Mouse (Mus musculus) heart, embryonic 14.5 days (tissue): Measurements from ENCODE around the gene Arf3. TPM values are rescaled to one million over a fixed set of nuclear protein-coding genes. Genes with fewer than 3 reads are reported as not detected.

Experiments
- ATAC-seq: fragments of 200-750 bp; cut with Nextera tagmentation; 2 replicates; pipeline ENCODE4 v1.8.0; 2017; ENCODE audit warnings: low read depth, moderate TSS enrichment; ENCODE audit not compliant: insufficient number of reproducible peaks, insufficient read depth, low FRiP score
- H3K27ac ChIP-seq, 2 experiments: fragments of 200-500 bp in 1 of 2; fragments of 300-500 bp in 1 of 2; sonication (generic) in 1 of 2; replicated peaks in 1 of 2; 2 replicates each; pipeline ENCODE4 v1.5.1; 2012 to 2014; ENCODE audit warnings: low read depth in 2 of 2, low read length in 2 of 2, control low read depth in 1 of 2, mild to moderate bottlenecking in 1 of 2, mixed read lengths in 1 of 2; ENCODE audit not compliant: control insufficient read depth in 1 of 2, insufficient read depth in 1 of 2
- H3K27me3 ChIP-seq: fragments of 300-500 bp; sonication (generic); 2 replicates; pipeline ENCODE4 v1.6.1; 2014; ENCODE audit warnings: mild to moderate bottlenecking, low read length, control low read depth; ENCODE audit not compliant: control insufficient read depth, insufficient read depth
- H3K36me3 ChIP-seq: fragments of 300-500 bp; sonication (generic); 2 replicates; pipeline ENCODE4 v1.6.1; 2014; ENCODE audit warnings: mild to moderate bottlenecking, control low read depth, low read length, mixed read lengths; ENCODE audit not compliant: control insufficient read depth, insufficient read depth
- H3K4me1 ChIP-seq, 2 experiments: fragments of 200-500 bp in 1 of 2; fragments of 300-500 bp in 1 of 2; sonication (generic) in 1 of 2; 2 replicates each; pipeline ENCODE4 v1.6.1; 2012 to 2014; ENCODE audit warnings: low read length in 2 of 2, control low read depth in 1 of 2, mixed read lengths in 1 of 2; ENCODE audit not compliant: control insufficient read depth in 2 of 2, insufficient read depth in 2 of 2
- H3K4me2 ChIP-seq: fragments of 300-500 bp; sonication (generic); 2 replicates; pipeline ENCODE4 v1.6.1; 2014; ENCODE audit warnings: mild to moderate bottlenecking, low read length
- H3K4me3 ChIP-seq, 2 experiments: fragments of 200-500 bp in 1 of 2; fragments of 300-500 bp in 1 of 2; sonication (generic) in 1 of 2; 2 replicates each; pipeline ENCODE4 v1.5.1; 2012 to 2014; ENCODE audit warnings: low read length in 2 of 2, mild to moderate bottlenecking in 2 of 2, control low read depth in 1 of 2, low read depth in 1 of 2, moderate library complexity in 1 of 2; ENCODE audit not compliant: control insufficient read depth in 1 of 2, insufficient read depth in 1 of 2
- H3K9ac ChIP-seq: fragments of 300-500 bp; sonication (generic); 2 replicates; pipeline ENCODE4 v1.6.1; 2014; ENCODE audit warnings: mild to moderate bottlenecking, low read length
- H3K9me3 ChIP-seq: fragments of 300-500 bp; sonication (generic); 2 replicates; pipeline ENCODE4 v1.6.1; 2016; ENCODE audit warnings: low read length, control low read depth; ENCODE audit not compliant: control insufficient read depth
- WGBS: fragments of 180-500 bp; shearing (Covaris S2); extraction: QIAGEN DNeasy Blood & Tissue Kit; methylation state at CpG from one replicate; pipeline ENCODE4 v1.1.7; 2014; 5-methylcytosine and 5-hydroxymethylcytosine counted together
- polyA plus RNA-seq: library from polyadenylated mRNA; unstranded; fragments of >200 nt; fragmentation: Nextera tagmentation; extraction: Ambion mirVana; gene quantifications from 2 replicates; pipeline ENCODE4 v1.2.1, GENCODE M21; 2014

Gene Arf3
- polyA plus RNA-seq, 1 experiment from 2014 or later: 31.9 TPM

DNA sequence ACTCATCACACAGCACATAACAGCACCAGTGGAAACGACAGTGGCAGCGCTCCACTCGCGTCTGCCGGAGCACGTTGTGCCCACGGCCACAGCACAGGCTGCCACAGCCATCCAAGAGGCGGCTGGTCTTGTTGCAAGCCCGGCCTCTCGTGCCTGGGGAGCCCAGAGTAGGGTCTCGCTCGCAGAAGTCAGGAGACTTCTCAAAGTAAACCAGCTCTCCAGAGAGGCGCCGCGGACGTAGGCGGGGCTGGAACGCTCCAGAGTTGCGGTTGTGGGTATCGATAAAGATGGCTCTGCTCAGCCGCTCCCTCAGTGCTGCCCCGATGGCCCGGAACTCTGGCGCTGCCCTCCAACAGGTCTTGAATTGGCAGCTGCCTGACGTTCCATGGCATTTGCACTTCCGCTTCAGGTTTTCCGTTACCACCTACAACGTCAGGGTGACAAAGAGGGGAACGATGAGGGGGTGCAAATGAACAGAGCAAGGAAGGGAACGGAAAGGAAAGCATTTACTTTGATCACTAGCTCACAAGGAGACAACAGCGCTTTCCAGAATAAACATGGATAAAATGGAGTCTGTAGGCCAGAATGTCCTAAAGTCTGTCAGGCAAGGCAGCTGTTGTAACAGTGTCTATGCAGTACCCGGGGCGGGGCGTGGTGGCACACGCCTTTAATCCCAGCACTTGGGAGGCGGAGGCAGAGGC, 9.6 kb upstream of the Arf3 start:
- Histone ChIP-seq H3K27me3 (peaks cover 68% of the 10 kb centered on the region), H3K4me3 (peak overlapping the region; percentile 38 to 43), H3K27ac (no peak overlapping the region), H3K4me2 (peak overlapping the region; percentile 74), H3K4me1 (peaks cover 6 to 19% of the 10 kb centered on the region in 2 experiments; a peak in 3 of 4 replicates), H3K9ac (peak overlapping the region; percentile 59), H3K9me3 (no peaks in the 10 kb centered on the region), H3K36me3 (no peaks in the 10 kb centered on the region)
- 2% methylated on average over 36 of the region's 36 CpGs for WGBS
- no peak for ATAC-seq

- no peak for ATAC-seq
- H3K9me3 ChIP-seq: no peaks in the 10 kb centered on the region
- peak overlapping the region; percentile 74 for H3K4me2 ChIP-seq
- H3K4me1 ChIP-seq: peaks cover 5 to 12% of the 10 kb centered on the region in 2 experiments; a peak in 3 of 4 replicates
- WGBS: 12% methylated on average over 12 of the region's 12 CpGs
- peak overlapping the region; percentile 38 to 43 for H3K4me3 ChIP-seq
- H3K27me3 ChIP-seq: peaks cover 60% of the 10 kb centered on the region
- H3K27ac ChIP-seq: no peak overlapping the region
- H3K36me3 ChIP-seq: no peaks in the 10 kb centered on the region
- H3K9ac ChIP-seq: peak overlapping the region; percentile 59
Observed at GRCm38 (mm10) chr15:98771813-98772425, 8.9 kb upstream of the Arf3 start.

- H3K9ac ChIP-seq: no peak overlapping the region
- WGBS: 21% methylated on average over 5 of the region's 5 CpGs
Observed at GRCm38 (mm10) chr15:98768259-98768658, 5.2 kb upstream of the Arf3 start.

DNA sequence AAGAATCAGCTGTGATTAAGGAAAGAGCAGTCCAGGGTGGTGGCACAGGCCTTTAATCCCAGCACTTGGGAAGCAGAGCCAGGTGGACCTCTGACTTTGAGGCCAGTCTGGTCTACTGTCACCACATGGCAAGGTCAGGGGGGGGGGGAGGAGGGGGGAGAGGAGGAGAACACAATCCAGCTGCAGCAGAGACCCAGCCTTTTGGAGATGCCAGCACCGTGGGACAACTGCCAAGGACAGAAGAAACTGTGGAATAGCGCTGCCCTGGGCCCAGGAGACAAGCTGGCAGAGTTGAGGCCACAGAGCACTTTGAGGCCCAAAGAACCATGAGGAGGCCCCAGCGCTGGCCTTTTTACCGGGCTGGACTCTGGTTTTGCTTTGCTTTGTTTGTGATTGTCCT, 2.9 kb upstream of the Arf3 start:
- no peak overlapping the region for H3K9ac ChIP-seq
- no peak for ATAC-seq
- WGBS: 54% methylated on average over 4 of the region's 4 CpGs
- H3K4me1 ChIP-seq: peaks cover 3 to 13% of the 10 kb centered on the region in 2 experiments; a peak in 3 of 4 replicates
- 0 out of 2 replicates have a peak, but pooled peaks cover under 1% of the 10 kb centered on the region for H3K36me3 ChIP-seq
- no peak overlapping the region for H3K4me2 ChIP-seq
- no peak overlapping the region for H3K27ac ChIP-seq
- H3K27me3 ChIP-seq: peaks cover 17% of the 10 kb centered on the region; the same call in 1 of the 2 replicates
- H3K4me3 ChIP-seq: no peak overlapping the region
- no peaks in the 10 kb centered on the region for H3K9me3 ChIP-seq

More at GRCm38 (mm10) chr15:98768259-98768658, 5.2 kb upstream of the Arf3 start:
- peaks cover 37% of the 10 kb centered on the region for H3K27me3 ChIP-seq
- H3K9me3 ChIP-seq: no peaks in the 10 kb centered on the region
- no peaks in the 10 kb centered on the region for H3K36me3 ChIP-seq
- ATAC-seq: no peak
- no peak overlapping the region for H3K4me2 ChIP-seq
- H3K4me1 ChIP-seq: peaks cover 3 to 9% of the 10 kb centered on the region in 2 experiments; a peak in 2 of 4 replicates
- no peak overlapping the region for H3K27ac ChIP-seq
- no peak overlapping the region for H3K4me3 ChIP-seq

GRCm38 (mm10) chr15:98762201-98762621, 803 bp downstream of the Arf3 start:
- Histone ChIP-seq H3K27ac (peak overlapping the region; percentile 69 to 78), H3K4me2 (peak overlapping the region; percentile 79), H3K4me1 (peaks cover 3 to 13% of the 10 kb centered on the region in 2 experiments; a peak in 3 of 4 replicates), H3K9me3 (no peaks in the 10 kb centered on the region), H3K9ac (peak overlapping the region; percentile 91), H3K27me3 (peaks cover 13% of the 10 kb centered on the region; the same call in 1 of the 2 replicates), H3K4me3 (peak overlapping the region; percentile 90 to 99), H3K36me3 (peaks cover 32% of the 10 kb centered on the region)
- WGBS: 0% methylated on average over 21 of the region's 24 CpGs
- peak; percentile 69 for ATAC-seq

DNA sequence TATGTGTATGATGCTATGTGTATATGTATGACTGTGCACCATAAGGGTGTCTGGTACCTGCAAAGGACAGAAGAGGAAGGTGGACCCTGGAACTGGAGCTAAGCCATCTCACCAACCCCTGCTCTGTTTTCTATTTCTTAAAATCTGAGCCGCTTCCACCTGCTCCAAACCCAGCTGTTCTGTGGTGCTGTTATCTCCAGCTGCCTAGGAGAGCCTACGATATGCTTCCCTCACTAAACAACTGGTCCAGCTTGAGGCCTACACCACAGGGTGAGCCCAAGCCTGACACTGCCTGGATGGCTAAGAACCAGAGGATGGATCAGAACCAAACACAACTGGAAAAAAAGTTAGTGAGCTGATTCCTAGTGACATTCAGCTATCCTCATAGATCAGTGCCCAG, 8.9 kb downstream of the Arf3 start:
- no peak for ATAC-seq
- H3K9ac ChIP-seq: no peak overlapping the region
- WGBS: 56% methylated on average over 2 of the region's 2 CpGs

GRCm38 (mm10) chr15:98753021-98753423, 10.0 kb downstream of the Arf3 start:
- 57% methylated on average over 8 of the region's 8 CpGs for WGBS
- Histone ChIP-seq H3K9me3 (no peaks in the 10 kb centered on the region), H3K36me3 (peaks cover 31% of the 10 kb centered on the region), H3K4me2 (no peak overlapping the region), H3K27me3 (no peaks in the 10 kb centered on the region), H3K4me3 (no peak overlapping the region), H3K27ac (no peak overlapping the region), H3K9ac (no peak overlapping the region), H3K4me1 (peaks cover 0 to 9% of the 10 kb centered on the region in 2 experiments; a peak in 1 of 4 replicates)
- ATAC-seq: peak; percentile 31; the same call in 1 of the 2 replicates

More for the DNA sequence above, 8.9 kb downstream of the Arf3 start:
- H3K27me3 ChIP-seq: no peaks in the 10 kb centered on the region
- H3K4me3 ChIP-seq: no peak overlapping the region
- peaks cover 0 to 9% of the 10 kb centered on the region in 2 experiments; a peak in 1 of 4 replicates for H3K4me1 ChIP-seq
- H3K4me2 ChIP-seq: no peak overlapping the region
- peaks cover 42% of the 10 kb centered on the region for H3K36me3 ChIP-seq
- H3K9me3 ChIP-seq: no peaks in the 10 kb centered on the region
- no peak overlapping the region for H3K27ac ChIP-seq
